Mouse (Mus musculus) neural tube, embryonic 11.5 days (tissue): Measurements from ENCODE around the gene Mgat4b. TPM values are rescaled to one million over a fixed set of nuclear protein-coding genes. Genes with fewer than 3 reads are reported as not detected.

Experiments
- ATAC-seq: fragments of 200-750 bp; cut with Nextera tagmentation; 2 replicates; pipeline ENCODE4 v1.8.0; 2017; ENCODE audit warnings: moderate number of reproducible peaks, mild to moderate bottlenecking, moderate TSS enrichment, moderate library complexity; ENCODE audit not compliant: insufficient read depth, low FRiP score, low TSS enrichment
- DNase-seq: peaks from one replicate; pipeline ENCODE4 v3.0.0-alpha.2; 2015; ENCODE audit warnings: low spot score
- H3K27ac ChIP-seq: fragments of 300-500 bp; sonication (generic); 2 replicates; pipeline ENCODE4 v1.5.1; 2014; ENCODE audit warnings: low read depth, mild to moderate bottlenecking, low read length
- H3K27me3 ChIP-seq: fragments of 300-500 bp; sonication (generic); 2 replicates; pipeline ENCODE4 v1.6.1; 2014; ENCODE audit warnings: mild to moderate bottlenecking, low read length, mixed read lengths; ENCODE audit not compliant: control insufficient read depth, insufficient read depth
- H3K36me3 ChIP-seq: fragments of 300-500 bp; sonication (generic); 2 replicates; pipeline ENCODE4 v1.6.1; 2014; ENCODE audit warnings: mild to moderate bottlenecking, low read length, moderate library complexity, mixed read lengths; ENCODE audit not compliant: control insufficient read depth, insufficient read depth
- H3K4me1 ChIP-seq: fragments of 300-500 bp; sonication (generic); 2 replicates; pipeline ENCODE4 v1.6.1; 2014; ENCODE audit warnings: low read length, mixed read lengths; ENCODE audit not compliant: control insufficient read depth, insufficient read depth
- H3K4me2 ChIP-seq: fragments of 300-500 bp; sonication (generic); 2 replicates; pipeline ENCODE4 v1.6.1; 2014; ENCODE audit warnings: low read depth, mild to moderate bottlenecking, moderate library complexity
- H3K4me3 ChIP-seq: fragments of 300-500 bp; sonication (generic); 2 replicates; pipeline ENCODE4 v1.5.1; 2014; ENCODE audit warnings: low read depth, low read length
- H3K9ac ChIP-seq: fragments of 300-500 bp; sonication (generic); 2 replicates; pipeline ENCODE4 v1.6.1; 2014; ENCODE audit warnings: mild to moderate bottlenecking, low read length
- H3K9me3 ChIP-seq: fragments of 300-500 bp; sonication (generic); 2 replicates; pipeline ENCODE4 v1.6.1; 2016; ENCODE audit warnings: low read length; ENCODE audit not compliant: control insufficient read depth
- WGBS: fragments of 180-500 bp; shearing (Covaris S2); extraction: QIAGEN DNeasy Blood & Tissue Kit; methylation state at CpG from one replicate; pipeline ENCODE4 v1.1.7; 2014; 5-methylcytosine and 5-hydroxymethylcytosine counted together
- polyA plus RNA-seq: library from polyadenylated mRNA; unstranded; fragments of >200 nt; fragmentation: Nextera tagmentation; extraction: Ambion mirVana; gene quantifications from 2 replicates; pipeline ENCODE4 v1.2.1, GENCODE M21; 2014

Mgat4b gene
- polyA plus RNA-seq, 1 experiment from 2014 or later: 25.1 TPM

- no peak for ATAC-seq
Observed at GRCm38 (mm10) chr11:50245269-50245668, 34.6 kb downstream of the Mgat4b start.

DNA sequence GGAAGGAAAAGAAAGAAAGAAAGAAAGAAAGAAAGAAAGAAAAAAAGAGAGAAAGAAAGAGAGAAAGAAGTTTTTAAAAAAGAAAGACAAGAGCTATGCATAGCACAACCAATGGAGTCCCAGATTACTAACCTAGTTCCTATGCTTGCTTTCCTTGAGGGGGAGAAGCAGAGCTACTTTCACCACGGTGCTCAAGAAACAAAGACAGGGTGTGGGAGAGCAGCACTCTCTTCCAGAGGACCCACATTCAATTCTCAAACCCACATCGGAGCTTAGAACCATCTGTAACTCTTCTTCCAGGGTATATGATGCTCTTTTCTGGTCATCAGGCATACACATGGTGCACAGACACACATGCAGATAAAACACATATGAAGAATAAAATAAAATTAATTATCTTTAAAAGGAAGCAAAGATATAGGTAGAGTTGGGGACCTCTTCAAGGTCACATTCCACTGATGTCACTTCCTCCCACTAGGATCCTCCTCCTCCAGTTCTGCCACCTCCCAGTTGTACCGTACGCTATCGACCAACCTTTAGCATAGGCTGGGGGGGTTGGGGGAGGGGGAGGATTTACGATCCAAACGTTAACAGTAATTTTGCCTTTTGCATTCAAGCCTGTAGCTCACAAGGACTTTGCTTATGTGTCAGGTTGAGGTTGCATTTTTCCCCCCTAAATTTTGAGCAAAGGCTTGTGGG, 37.9 kb downstream of the Mgat4b start:
- DNase-seq: no peak
- no peaks in the 10 kb centered on the region for H3K4me1 ChIP-seq
- WGBS: 80% methylated on average over 7 of the region's 7 CpGs
- H3K4me2 ChIP-seq: no peak overlapping the region
- ATAC-seq: no peak
- no peaks in the 10 kb centered on the region for H3K27me3 ChIP-seq
- H3K27ac ChIP-seq: no peak overlapping the region
- H3K36me3 ChIP-seq: no peaks in the 10 kb centered on the region
- no peak overlapping the region for H3K4me3 ChIP-seq
- H3K9ac ChIP-seq: no peak overlapping the region
- no peaks in the 10 kb centered on the region for H3K9me3 ChIP-seq

More at GRCm38 (mm10) chr11:50245269-50245668, 34.6 kb downstream of the Mgat4b start:
- DNase-seq: no peak
- WGBS: 65% methylated on average over 5 of the region's 5 CpGs
- Histone ChIP-seq H3K4me1 (no peaks in the 10 kb centered on the region), H3K4me3 (no peak overlapping the region), H3K9ac (no peak overlapping the region), H3K9me3 (no peaks in the 10 kb centered on the region), H3K36me3 (no peaks in the 10 kb centered on the region), H3K27ac (no peak overlapping the region), H3K4me2 (no peak overlapping the region), H3K27me3 (no peaks in the 10 kb centered on the region)

DNA sequence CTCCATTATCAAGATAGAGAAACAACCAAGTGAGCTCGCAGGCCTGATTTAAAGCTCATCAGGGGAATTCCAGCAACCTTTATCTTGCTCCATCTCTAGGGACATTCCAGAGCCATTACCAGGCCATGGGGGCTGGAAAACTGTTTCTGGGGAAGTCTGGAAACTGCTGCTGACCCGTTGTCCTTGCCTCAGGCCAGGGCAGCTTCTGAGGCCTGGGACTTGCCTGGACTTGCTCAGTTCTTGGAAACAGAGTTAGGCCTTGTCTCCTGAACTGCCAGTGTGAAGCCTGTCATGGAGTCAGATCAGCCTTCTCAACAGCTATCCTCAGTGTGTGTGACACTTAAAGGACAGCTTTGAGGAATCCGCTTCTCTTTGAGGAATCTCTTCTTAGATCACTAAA, 41.5 kb downstream of the Mgat4b start:
- Histone ChIP-seq H3K4me2 (no peak overlapping the region), H3K9me3 (no peaks in the 10 kb centered on the region), H3K4me3 (no peak overlapping the region), H3K36me3 (peaks cover 5% of the 10 kb centered on the region), H3K4me1 (no peaks in the 10 kb centered on the region), H3K27ac (no peak overlapping the region), H3K9ac (no peak overlapping the region), H3K27me3 (no peaks in the 10 kb centered on the region)
- WGBS: 47% methylated on average over 3 of the region's 3 CpGs
- DNase-seq: no peak
- ATAC-seq: no peak

DNA sequence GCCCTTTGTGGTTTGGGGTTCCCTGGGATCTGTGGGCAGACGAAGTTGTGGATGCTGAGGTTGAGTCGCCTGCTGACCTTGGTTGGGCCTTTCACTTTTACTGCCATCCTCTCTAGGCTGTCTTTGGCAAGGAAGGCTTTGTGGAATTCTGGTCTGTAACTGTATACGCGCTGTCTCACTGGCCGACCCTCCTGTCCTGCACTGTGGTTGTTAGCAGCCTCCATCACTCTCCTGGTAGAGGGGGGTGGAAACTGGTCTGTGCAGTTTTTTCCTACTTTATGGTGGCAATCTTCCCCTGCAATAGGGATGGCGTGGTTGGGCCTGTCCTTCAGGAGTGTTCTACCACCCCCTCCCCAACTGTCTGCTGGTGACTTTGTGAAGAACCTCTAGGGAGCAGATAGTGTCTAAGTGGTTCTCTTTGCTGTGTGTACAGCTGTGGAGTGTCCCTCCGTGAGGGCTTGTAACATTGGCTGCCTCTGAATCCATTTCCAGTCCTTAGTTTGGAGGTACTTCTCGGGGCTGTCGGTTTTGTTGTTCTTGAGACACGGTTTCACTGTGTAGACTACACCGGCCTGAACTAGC, 42.1 kb downstream of the Mgat4b start:
- WGBS: 65% methylated on average over 11 of the region's 11 CpGs
- no peak for DNase-seq
- no peaks in the 10 kb centered on the region for H3K4me1 ChIP-seq
- H3K9me3 ChIP-seq: no peaks in the 10 kb centered on the region
- H3K9ac ChIP-seq: no peak overlapping the region
- ATAC-seq: no peak
- H3K4me3 ChIP-seq: no peak overlapping the region
- H3K4me2 ChIP-seq: no peak overlapping the region
- H3K27ac ChIP-seq: no peak overlapping the region
- H3K36me3 ChIP-seq: peaks cover 8% of the 10 kb centered on the region
- no peaks in the 10 kb centered on the region for H3K27me3 ChIP-seq

DNA sequence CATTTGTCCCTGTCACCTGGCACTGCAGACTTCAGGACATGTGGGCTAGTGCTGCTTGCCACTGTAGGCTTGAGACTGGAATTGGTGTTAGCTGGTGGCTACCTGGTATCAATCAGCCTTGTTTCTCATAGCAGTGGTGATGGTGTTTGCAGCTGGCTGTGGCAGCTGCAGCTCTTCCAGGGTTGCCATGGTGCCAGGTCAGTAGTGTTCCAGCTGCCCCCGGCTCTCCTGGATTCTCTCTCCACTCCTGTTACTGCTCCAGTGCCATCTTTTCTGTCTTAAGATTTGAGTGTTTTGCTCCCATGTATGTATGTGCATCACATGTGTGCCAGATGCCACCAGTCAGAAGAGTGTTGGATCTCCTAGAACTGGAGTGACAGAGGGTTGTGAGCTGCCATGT, 42.7 kb downstream of the Mgat4b start:
- WGBS: 55% methylated on average over 1 of the region's 1 CpGs
- H3K36me3 ChIP-seq: peaks cover 14% of the 10 kb centered on the region
- H3K27me3 ChIP-seq: no peaks in the 10 kb centered on the region
- H3K4me3 ChIP-seq: no peak overlapping the region
- ATAC-seq (no peak), DNase-seq (no peak)
- no peaks in the 10 kb centered on the region for H3K4me1 ChIP-seq
- no peak overlapping the region for H3K27ac ChIP-seq
- no peak overlapping the region for H3K4me2 ChIP-seq
- no peak overlapping the region for H3K9ac ChIP-seq
- no peaks in the 10 kb centered on the region for H3K9me3 ChIP-seq

DNA sequence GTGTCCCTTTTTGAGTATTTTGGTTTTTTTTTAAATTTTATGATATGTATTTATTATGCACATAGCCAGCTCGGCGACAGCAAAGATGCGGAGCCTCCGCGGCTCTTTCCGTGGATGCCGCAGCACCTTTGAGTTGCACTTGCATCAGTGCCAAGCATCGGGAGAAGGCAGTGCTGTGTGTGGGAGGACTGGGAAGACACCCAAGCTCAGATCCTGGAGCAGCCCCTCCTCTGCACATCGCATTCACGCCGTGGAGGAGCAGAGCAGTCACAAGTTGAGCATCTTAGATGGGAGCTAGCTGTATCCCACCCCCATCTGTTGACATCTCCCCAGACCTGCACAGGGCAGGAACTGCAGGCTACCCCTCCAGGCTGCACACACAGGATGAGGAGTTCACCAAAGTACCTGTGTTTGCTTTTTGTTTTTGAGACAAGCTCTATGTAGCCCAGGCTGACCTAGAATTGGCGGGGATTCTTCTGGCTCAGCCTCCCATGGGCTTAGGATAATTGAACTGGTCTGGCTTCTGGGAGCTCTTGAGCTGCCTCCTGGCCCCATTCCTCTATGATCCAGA, 43.4 kb downstream of the Mgat4b start:
- Histone ChIP-seq H3K27ac (no peak overlapping the region), H3K9me3 (no peaks in the 10 kb centered on the region), H3K27me3 (no peaks in the 10 kb centered on the region), H3K4me1 (no peaks in the 10 kb centered on the region), H3K9ac (no peak overlapping the region), H3K36me3 (peaks cover 15% of the 10 kb centered on the region), H3K4me2 (no peak overlapping the region), H3K4me3 (no peak overlapping the region)
- ATAC-seq (no peak), DNase-seq (no peak)
- WGBS: 84% methylated on average over 12 of the region's 12 CpGs

- no peak for ATAC-seq
- WGBS: 85% methylated on average over 7 of the region's 7 CpGs
- H3K9ac ChIP-seq: no peak overlapping the region; the same call in 1 of the 2 replicates
- peaks cover 23% of the 10 kb centered on the region for H3K36me3 ChIP-seq
- no peak overlapping the region for H3K4me2 ChIP-seq
- no peak for DNase-seq
- no peaks in the 10 kb centered on the region for H3K27me3 ChIP-seq
- no peak overlapping the region for H3K27ac ChIP-seq
- H3K9me3 ChIP-seq: no peaks in the 10 kb centered on the region
- H3K4me1 ChIP-seq: no peaks in the 10 kb centered on the region
- H3K4me3 ChIP-seq: no peak overlapping the region
Observed at GRCm38 (mm10) chr11:50256615-50257014, 45.9 kb downstream of the Mgat4b start.

DNA sequence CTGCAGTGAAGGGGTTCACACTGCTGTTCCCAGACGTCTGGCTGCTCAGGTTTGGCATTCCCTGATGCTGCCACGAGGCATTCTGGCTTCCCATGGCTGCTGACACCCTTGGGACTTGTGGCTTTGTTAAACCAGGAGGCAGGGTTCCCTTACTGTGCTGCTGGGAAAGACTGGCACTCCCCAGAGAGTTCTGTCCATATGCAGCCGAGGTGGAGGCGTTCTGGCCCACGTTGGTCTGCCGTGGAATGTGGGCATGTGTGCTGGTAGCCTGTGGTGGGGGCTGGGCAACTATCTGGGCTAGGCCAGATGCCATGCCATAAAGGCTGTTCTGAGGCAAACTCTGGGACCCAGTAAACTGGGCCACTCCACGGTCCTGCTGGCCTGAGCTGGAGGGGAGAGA, 47.6 kb downstream of the Mgat4b start:
- Histone ChIP-seq H3K4me3 (no peak overlapping the region), H3K36me3 (peaks cover 36% of the 10 kb centered on the region)
- no peak for ATAC-seq

DNA sequence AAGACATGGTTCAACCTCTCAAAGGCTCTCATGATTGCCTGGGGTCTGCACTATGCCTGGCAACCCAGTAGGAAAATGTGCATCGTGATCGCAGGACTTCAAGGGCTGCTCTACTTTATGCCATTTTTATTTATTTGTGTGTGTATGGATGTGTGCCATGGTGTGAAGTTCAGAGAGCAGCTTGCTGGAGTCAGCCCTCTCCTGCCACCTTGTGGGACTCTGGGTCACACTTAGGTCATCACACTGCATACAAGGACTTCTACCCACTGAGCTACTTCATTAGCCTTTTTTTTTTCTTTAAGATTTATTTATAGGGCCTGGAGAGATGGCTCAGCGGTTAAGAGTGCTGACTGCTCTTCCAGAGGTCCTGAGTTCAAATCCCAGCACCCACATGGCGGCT, 51.3 kb downstream of the Mgat4b start:
- H3K9ac ChIP-seq: no peak overlapping the region
- no peak overlapping the region for H3K4me2 ChIP-seq
- ATAC-seq (no peak), DNase-seq (no peak)
- no peaks in the 10 kb centered on the region for H3K27me3 ChIP-seq
- H3K4me3 ChIP-seq: no peak overlapping the region
- H3K27ac ChIP-seq: no peak overlapping the region
- no peaks in the 10 kb centered on the region for H3K9me3 ChIP-seq
- 90% methylated on average over 4 of the region's 4 CpGs for WGBS
- H3K36me3 ChIP-seq: peaks cover 43% of the 10 kb centered on the region
- no peaks in the 10 kb centered on the region for H3K4me1 ChIP-seq

More for the DNA sequence above, 47.6 kb downstream of the Mgat4b start:
- Histone ChIP-seq H3K4me2 (no peak overlapping the region), H3K4me1 (no peaks in the 10 kb centered on the region), H3K9ac (no peak overlapping the region), H3K27ac (no peak overlapping the region), H3K27me3 (no peaks in the 10 kb centered on the region), H3K9me3 (no peaks in the 10 kb centered on the region)
- DNase-seq: no peak
- 97% methylated on average over 7 of the region's 7 CpGs for WGBS
